Mouse (Mus musculus): ENCODE data around the gene Rnf169. TPM values are rescaled to one million over a fixed set of nuclear protein-coding genes. Genes with fewer than 3 reads are reported as not detected.
A peak's percentile ranks its signal among the peaks of the same experiment; 100 is the strongest.

The Rnf169 gene
- total RNA-seq, 2 experiments from 2014 or later: 26.6 to 28.2 TPM

- H3K27ac ChIP-seq: peak overlapping the region; percentile 83
- peak; percentile 11 to 52 for DNase-seq (ENCODE audit: low spot score in 2 of 2)
- no peak for TF ChIP-seq CTCF (conservative IDR thresholded peaks at IDR 0.05)
- peak overlapping the region; percentile 57 for H3K4me3 ChIP-seq
Measured at GRCm38 (mm10) chr7:99917320-99917844, 62.9 kb downstream of the Rnf169 start.

DNA sequence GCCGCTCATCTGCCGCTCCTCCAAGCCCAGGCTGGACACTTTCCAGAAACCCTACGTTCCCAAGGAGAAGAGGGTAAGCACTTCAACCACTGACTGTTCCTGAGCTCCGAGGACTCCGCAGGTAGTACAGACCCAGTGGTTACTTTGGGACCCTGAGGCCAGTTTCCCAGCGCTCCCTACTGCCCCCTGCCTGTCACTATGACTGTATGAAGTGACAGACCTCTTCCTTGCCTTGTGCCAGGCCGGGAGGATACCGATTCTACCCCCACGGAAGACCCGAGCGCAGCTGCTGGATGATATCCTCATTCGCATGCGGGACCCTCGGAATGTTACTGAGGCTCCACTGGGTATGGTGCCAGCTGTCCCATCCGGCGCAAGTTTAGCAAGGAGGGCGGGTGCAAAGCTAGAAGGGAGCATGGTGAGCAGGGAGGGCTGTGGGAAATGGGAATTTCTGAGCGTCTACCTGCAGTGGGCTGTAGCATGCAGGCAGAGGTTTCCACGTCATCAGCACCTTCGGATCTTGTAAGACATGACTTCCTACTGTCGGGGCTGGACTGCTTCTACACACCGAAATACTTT, 63.4 kb downstream of the Rnf169 start:
- peak; percentile 91 for TF ChIP-seq CTCF (conservative IDR thresholded peaks at IDR 0.05)
- peak; percentile 40 to 52 for DNase-seq (ENCODE audit: low spot score in 2 of 2)
- Histone ChIP-seq H3K4me3 (peak overlapping the region; percentile 57), H3K27ac (peak overlapping the region; percentile 83)

- no peak for TF ChIP-seq CTCF (conservative IDR thresholded peaks at IDR 0.05)
- Histone ChIP-seq H3K4me3 (no peak overlapping the region), H3K27ac (no peak overlapping the region)
- no peak for DNase-seq (ENCODE audit: low spot score in 2 of 2)
Measured at GRCm38 (mm10) chr7:99915511-99915910, 64.7 kb downstream of the Rnf169 start.

GRCm38 (mm10) chr7:99914316-99914715, 65.9 kb downstream of the Rnf169 start:
- H3K4me3 ChIP-seq: no peak overlapping the region
- no peak for TF ChIP-seq CTCF (conservative IDR thresholded peaks at IDR 0.05)

DNA sequence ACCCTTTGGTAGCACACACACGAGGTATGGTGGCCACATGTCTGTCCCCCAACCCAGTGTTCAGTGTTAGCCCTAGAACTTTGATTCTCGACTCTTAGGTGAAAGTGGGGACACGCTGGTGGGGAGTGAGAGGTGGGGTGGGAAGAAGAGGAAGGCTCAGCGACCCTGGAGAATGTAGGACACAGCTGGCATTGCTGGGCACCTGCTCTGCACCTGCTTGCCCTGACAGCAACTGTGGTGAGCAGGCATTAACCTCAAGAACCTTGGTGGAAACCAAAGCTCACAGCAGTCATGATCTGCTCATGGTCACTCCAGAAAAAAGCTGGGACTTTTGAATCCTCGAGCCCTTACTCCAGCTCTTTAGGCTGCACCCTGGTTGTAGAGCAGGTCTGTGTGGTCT, 69.2 kb downstream of the Rnf169 start:
- H3K4me3 ChIP-seq: no peak overlapping the region

More at GRCm38 (mm10) chr7:99914316-99914715, 65.9 kb downstream of the Rnf169 start:
- H3K27ac ChIP-seq: no peak overlapping the region
- no peak for DNase-seq (ENCODE audit: low spot score in 2 of 2)

DNA sequence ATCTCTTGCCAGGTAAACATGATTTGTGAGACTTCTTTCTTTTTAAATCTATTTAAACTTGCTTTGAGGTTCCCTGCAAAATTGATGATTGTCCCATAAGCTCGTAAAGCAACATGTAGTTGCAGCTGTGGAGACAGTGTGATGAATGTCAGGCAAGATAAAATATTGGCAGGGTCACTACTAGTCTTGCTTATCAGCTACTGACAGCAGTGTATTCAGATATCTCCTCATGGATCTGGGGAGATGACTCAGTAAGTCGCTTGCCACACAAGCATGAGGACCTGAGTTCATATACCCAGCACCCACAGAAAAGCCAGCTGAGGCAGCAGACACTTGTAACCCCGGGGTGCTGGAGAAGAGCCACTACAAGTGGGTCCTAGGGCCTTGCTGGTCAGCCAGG, 72.8 kb downstream of the Rnf169 start:
- no peak for DNase-seq (ENCODE audit: low spot score in 2 of 2)
- no peak for TF ChIP-seq CTCF (conservative IDR thresholded peaks at IDR 0.05)
- Histone ChIP-seq H3K4me3 (no peak overlapping the region), H3K27ac (no peak overlapping the region)

More for the DNA sequence above, 69.2 kb downstream of the Rnf169 start:
- no peak for TF ChIP-seq CTCF (conservative IDR thresholded peaks at IDR 0.05)
- DNase-seq (ENCODE audit: low spot score in 2 of 2): no peak
- H3K27ac ChIP-seq: no peak overlapping the region

DNA sequence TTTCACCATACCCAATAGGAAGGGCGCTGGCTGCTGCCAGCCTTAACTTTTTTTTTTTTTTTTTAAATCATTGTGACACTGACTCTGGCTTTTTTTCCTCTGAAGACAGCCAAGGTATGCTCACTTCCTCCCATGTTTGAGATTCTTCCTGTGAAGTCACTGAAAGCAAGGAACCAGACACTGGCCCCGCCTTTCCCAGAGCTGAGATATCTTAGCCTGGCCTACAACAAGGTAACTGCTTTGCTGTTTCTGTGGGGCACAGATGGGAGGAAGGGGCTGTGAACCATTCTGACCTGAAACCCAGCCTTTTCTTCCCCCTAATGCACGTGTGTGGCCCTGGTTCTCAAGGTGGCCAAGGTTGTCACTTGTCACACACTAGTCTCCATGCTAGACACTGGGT, 73.9 kb downstream of the Rnf169 start:
- TF ChIP-seq CTCF (conservative IDR thresholded peaks at IDR 0.05): no peak
- DNase-seq (ENCODE audit: low spot score in 2 of 2): no peak
- Histone ChIP-seq H3K4me3 (no peak overlapping the region), H3K27ac (no peak overlapping the region)

GRCm38 (mm10) chr7:99904421-99905005, 75.7 kb downstream of the Rnf169 start:
- no peak for DNase-seq (ENCODE audit: low spot score in 2 of 2)
- Histone ChIP-seq H3K4me3 (no peak overlapping the region), H3K27ac (no peak overlapping the region)
- no peak for TF ChIP-seq CTCF (conservative IDR thresholded peaks at IDR 0.05)

GRCm38 (mm10) chr7:99902918-99903665, 77.2 kb downstream of the Rnf169 start:
- no peak overlapping the region for H3K4me3 ChIP-seq
- DNase-seq (ENCODE audit: low spot score in 2 of 2): no peak
- no peak for TF ChIP-seq CTCF (conservative IDR thresholded peaks at IDR 0.05)
- no peak overlapping the region for H3K27ac ChIP-seq

- TF ChIP-seq CTCF (conservative IDR thresholded peaks at IDR 0.05): no peak
- no peak overlapping the region for H3K4me3 ChIP-seq
- DNase-seq (ENCODE audit: low spot score in 2 of 2): peak in 1 of 2 experiments; percentile 25
- H3K27ac ChIP-seq: no peak overlapping the region
Measured at GRCm38 (mm10) chr7:99902208-99902607, 78.0 kb downstream of the Rnf169 start.

GRCm38 (mm10) chr7:99896905-99897304, 83.3 kb downstream of the Rnf169 start:
- no peak for TF ChIP-seq CTCF (conservative IDR thresholded peaks at IDR 0.05)
- no peak overlapping the region for H3K4me3 ChIP-seq
- DNase-seq (ENCODE audit: low spot score in 2 of 2): no peak

GRCm38 (mm10) chr7:99894478-99894877, 85.8 kb downstream of the Rnf169 start:
- TF ChIP-seq CTCF (conservative IDR thresholded peaks at IDR 0.05): no peak
- no peak overlapping the region for H3K4me3 ChIP-seq
- DNase-seq (ENCODE audit: low spot score in 2 of 2): no peak
- H3K27ac ChIP-seq: no peak overlapping the region

More at GRCm38 (mm10) chr7:99896905-99897304, 83.3 kb downstream of the Rnf169 start:
- H3K27ac ChIP-seq: no peak overlapping the region

DNA sequence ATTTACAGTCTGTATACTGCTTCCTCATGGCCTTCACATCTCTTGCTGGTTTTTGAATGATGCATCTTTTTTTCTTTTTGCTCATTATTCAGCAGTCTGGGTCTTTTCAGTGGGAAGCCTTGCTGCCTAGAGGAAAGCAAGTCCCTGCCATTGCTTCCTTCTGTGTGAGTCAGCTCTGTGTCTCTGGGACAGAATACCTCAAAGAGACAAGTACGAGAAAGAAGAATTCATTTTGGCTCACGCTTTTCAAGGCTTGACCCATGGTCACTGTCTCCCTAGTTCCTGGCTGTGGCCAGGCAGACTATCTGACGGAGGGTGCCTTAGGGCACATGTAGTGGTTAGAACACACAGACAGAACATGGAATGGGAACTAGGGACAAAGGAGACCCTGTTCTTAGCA, 86.3 kb downstream of the Rnf169 start:
- TF ChIP-seq CTCF (conservative IDR thresholded peaks at IDR 0.05): no peak
- no peak for DNase-seq (ENCODE audit: low spot score in 2 of 2)
- H3K4me3 ChIP-seq: no peak overlapping the region
- H3K27ac ChIP-seq: no peak overlapping the region

All from layer of hippocampus, adult 2 months (tissue).